Mouse (Mus musculus): ENCODE results near the gene Ldhd. TPM values are rescaled to one million over a fixed set of nuclear protein-coding genes. Genes with fewer than 3 reads are reported as not detected.

The Ldhd gene
- total and polyA plus RNA-seq, 2 experiments from 2014 or later = 2.2 to 3.6 TPM

GRCm38 (mm10) chr8:111624081-111624852 is 5.9 kb downstream of the Ldhd start:
- TF ChIP-seq CTCF (IDR thresholded peaks at IDR 0.05; ENCODE audit: low read depth) = no peak
- no peak overlapping the region for H3K27ac ChIP-seq
- no peak for ATAC-seq

GRCm38 (mm10) chr8:111622553-111622952 is 7.6 kb downstream of the Ldhd start:
- no peaks in the 10 kb centered on the region for H3K27me3 ChIP-seq (ENCODE audit: insufficient read depth, low read length)
- 42% methylated on average over 10 of the region's 10 CpGs for WGBS
- H3K4me1 ChIP-seq (ENCODE audit: insufficient read depth, low read length) = no peaks in the 10 kb centered on the region
- no peak for TF ChIP-seq CTCF (IDR thresholded peaks at IDR 0.05; ENCODE audit: low read depth)
- H3K4me3 ChIP-seq (ENCODE audit: low read length) = no peak overlapping the region
- H3K4me2 ChIP-seq (ENCODE audit: low read depth, low read length) = no peak overlapping the region
- no peak overlapping the region for H3K9ac ChIP-seq (replicated peaks; ENCODE audit: low read length)
- DNase-seq (ENCODE audit: low spot score) (no peak), ATAC-seq (no peak)
- H3K27ac ChIP-seq = no peak overlapping the region
- H3K36me3 ChIP-seq (ENCODE audit: insufficient read depth, low read length) = no peaks in the 10 kb centered on the region
- H3K9me3 ChIP-seq (ENCODE audit: low read length) = no peaks in the 10 kb centered on the region

More at GRCm38 (mm10) chr8:111624081-111624852, 5.9 kb downstream of the Ldhd start:
- no peaks in the 10 kb centered on the region for H3K36me3 ChIP-seq (ENCODE audit: insufficient read depth, low read length)
- no peaks in the 10 kb centered on the region for H3K4me1 ChIP-seq (ENCODE audit: insufficient read depth, low read length)
- H3K27me3 ChIP-seq (ENCODE audit: insufficient read depth, low read length) = no peaks in the 10 kb centered on the region
- no peak for DNase-seq (ENCODE audit: low spot score)
- no peak overlapping the region for H3K4me2 ChIP-seq (ENCODE audit: low read depth, low read length)
- H3K4me3 ChIP-seq (ENCODE audit: low read length) = no peak overlapping the region
- H3K9me3 ChIP-seq (ENCODE audit: low read length) = no peaks in the 10 kb centered on the region
- 74% methylated on average over 12 of the region's 12 CpGs for WGBS
- H3K9ac ChIP-seq (replicated peaks; ENCODE audit: low read length) = no peak overlapping the region

GRCm38 (mm10) chr8:111622104-111622503 is 8.1 kb downstream of the Ldhd start:
- TF ChIP-seq CTCF (IDR thresholded peaks at IDR 0.05; ENCODE audit: low read depth) = no peak
- no peaks in the 10 kb centered on the region for H3K36me3 ChIP-seq (ENCODE audit: insufficient read depth, low read length)
- no peaks in the 10 kb centered on the region for H3K9me3 ChIP-seq (ENCODE audit: low read length)
- H3K4me1 ChIP-seq (ENCODE audit: insufficient read depth, low read length) = no peaks in the 10 kb centered on the region
- no peaks in the 10 kb centered on the region for H3K27me3 ChIP-seq (ENCODE audit: insufficient read depth, low read length)
- H3K4me3 ChIP-seq (ENCODE audit: low read length) = no peak overlapping the region
- ATAC-seq (no peak), DNase-seq (ENCODE audit: low spot score) (no peak)
- no peak overlapping the region for H3K9ac ChIP-seq (replicated peaks; ENCODE audit: low read length)
- WGBS = 64% methylated on average over 3 of the region's 3 CpGs
- no peak overlapping the region for H3K4me2 ChIP-seq (ENCODE audit: low read depth, low read length)
- H3K27ac ChIP-seq = no peak overlapping the region

DNA sequence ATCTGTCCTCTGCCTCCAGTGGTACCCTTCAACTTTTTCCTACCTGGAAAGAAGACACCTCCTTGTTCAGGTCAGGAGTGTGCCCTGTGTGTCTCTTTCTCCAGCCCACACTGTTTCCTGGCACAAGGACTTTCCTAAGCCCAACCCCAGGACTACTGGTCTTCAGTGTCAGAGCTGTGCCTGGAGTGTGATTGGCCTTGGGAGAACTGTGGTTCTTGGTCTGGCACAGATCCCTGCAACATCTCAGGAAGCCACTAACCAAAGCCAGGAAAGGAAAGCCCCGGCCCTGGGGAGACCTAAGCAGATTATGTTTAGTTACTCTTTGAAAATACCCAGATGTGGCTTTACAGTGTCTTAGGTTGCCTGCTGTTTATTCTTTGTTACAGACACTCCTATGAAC is 10.2 kb downstream of the Ldhd start:
- DNase-seq (ENCODE audit: low spot score) = no peak
- TF ChIP-seq CTCF (IDR thresholded peaks at IDR 0.05; ENCODE audit: low read depth) = no peak
- Histone ChIP-seq H3K9ac (replicated peaks; ENCODE audit: low read length) (no peak overlapping the region), H3K4me1 (ENCODE audit: insufficient read depth, low read length) (no peaks in the 10 kb centered on the region), H3K36me3 (ENCODE audit: insufficient read depth, low read length) (no peaks in the 10 kb centered on the region), H3K9me3 (ENCODE audit: low read length) (no peaks in the 10 kb centered on the region), H3K4me2 (ENCODE audit: low read depth, low read length) (no peak overlapping the region), H3K27me3 (ENCODE audit: insufficient read depth, low read length) (no peaks in the 10 kb centered on the region), H3K27ac (no peak overlapping the region), H3K4me3 (ENCODE audit: low read length) (no peak overlapping the region)
- 50% methylated on average over 1 of the region's 1 CpGs for WGBS
- ATAC-seq = no peak

- no peak overlapping the region for H3K4me2 ChIP-seq (ENCODE audit: low read depth, low read length)
- no peaks in the 10 kb centered on the region for H3K27me3 ChIP-seq (ENCODE audit: insufficient read depth, low read length)
- H3K36me3 ChIP-seq (ENCODE audit: insufficient read depth, low read length) = no peaks in the 10 kb centered on the region
- ATAC-seq (no peak), DNase-seq (ENCODE audit: low spot score) (no peak)
- no peaks in the 10 kb centered on the region for H3K4me1 ChIP-seq (ENCODE audit: insufficient read depth, low read length)
- H3K9ac ChIP-seq (replicated peaks; ENCODE audit: low read length) = no peak overlapping the region
- H3K4me3 ChIP-seq (ENCODE audit: low read length) = no peak overlapping the region
- H3K9me3 ChIP-seq (ENCODE audit: low read length) = no peaks in the 10 kb centered on the region
- no peak for TF ChIP-seq CTCF (IDR thresholded peaks at IDR 0.05; ENCODE audit: low read depth)
- 93% methylated on average over 4 of the region's 4 CpGs for WGBS
- no peak overlapping the region for H3K27ac ChIP-seq
Observed at GRCm38 (mm10) chr8:111618273-111618672, 11.9 kb downstream of the Ldhd start.

DNA sequence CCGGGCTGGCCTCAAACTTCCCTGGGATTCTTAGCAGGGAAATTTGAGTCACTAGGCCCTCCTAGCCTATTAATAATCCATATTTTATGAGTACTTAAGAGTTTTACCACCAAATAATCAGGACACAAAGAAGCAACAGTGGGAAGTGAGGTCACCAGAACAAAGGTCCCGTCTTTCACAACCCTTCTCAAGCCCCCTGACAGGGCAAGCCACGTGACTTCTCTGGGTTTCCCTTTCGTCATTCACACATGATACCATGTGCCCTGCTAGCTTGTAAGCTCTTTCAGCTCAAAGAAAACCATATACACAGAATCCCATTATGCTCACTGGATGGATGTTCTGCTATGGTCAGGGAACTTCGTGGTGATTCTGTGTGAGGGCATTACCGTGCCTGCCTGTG is 12.4 kb downstream of the Ldhd start:
- Histone ChIP-seq H3K36me3 (ENCODE audit: insufficient read depth, low read length) (no peaks in the 10 kb centered on the region), H3K9ac (replicated peaks; ENCODE audit: low read length) (no peak overlapping the region), H3K9me3 (ENCODE audit: low read length) (no peaks in the 10 kb centered on the region), H3K4me1 (ENCODE audit: insufficient read depth, low read length) (no peaks in the 10 kb centered on the region), H3K4me2 (ENCODE audit: low read depth, low read length) (no peak overlapping the region), H3K27me3 (ENCODE audit: insufficient read depth, low read length) (no peaks in the 10 kb centered on the region), H3K4me3 (ENCODE audit: low read length) (no peak overlapping the region), H3K27ac (no peak overlapping the region)
- TF ChIP-seq CTCF (IDR thresholded peaks at IDR 0.05; ENCODE audit: low read depth) = no peak
- 48% methylated on average over 6 of the region's 6 CpGs for WGBS
- ATAC-seq = no peak
- no peak for DNase-seq (ENCODE audit: low spot score)
